Mouse (Mus musculus) MEL (cell line): ENCODE data around the gene Osgin1.

Source experiments
- CTCF ChIP-seq, 3 experiments: IDR thresholded peaks in 2 of 3; conservative IDR thresholded peaks in 1 of 3; 2 replicates each; pipeline ENCODE4 v1.5.1; 2011 to 2012; ENCODE audit warnings: low read length in 3 of 3, low read depth in 2 of 3, mild to moderate bottlenecking in 2 of 3, improper control_type of control experiment in 1 of 3, inconsistent platforms in 1 of 3, mixed read lengths in 1 of 3, moderate library complexity in 1 of 3; ENCODE audit not compliant: control insufficient read depth in 1 of 3, insufficient read depth in 1 of 3, poor library complexity in 1 of 3, severe bottlenecking in 1 of 3
- E2F4 ChIP-seq: IDR thresholded peaks from 2 replicates; pipeline ENCODE4 v1.6.1; 2011; ENCODE audit warnings: low read depth, low read length, improper control_type of control experiment, borderline replicate concordance
- EP300 ChIP-seq, 2 experiments: IDR thresholded peaks; 2 replicates each; pipeline ENCODE4 v1.6.1; 2011; ENCODE audit warnings: improper control_type of control experiment in 2 of 2, low read length in 2 of 2, low read depth in 1 of 2, mild to moderate bottlenecking in 1 of 2
- ETS1 ChIP-seq: IDR thresholded peaks from 2 replicates; pipeline ENCODE4 v1.6.1; 2012; ENCODE audit warnings: low read depth, mild to moderate bottlenecking, inconsistent platforms, low read length, improper control_type of control experiment, moderate library complexity
- GATA1 ChIP-seq: IDR thresholded peaks from 2 replicates; pipeline ENCODE4 v1.6.1; 2011; ENCODE audit warnings: low read depth, low read length, improper control_type of control experiment
- POLR2A ChIP-seq, 2 experiments: IDR thresholded peaks; 2 replicates each; pipeline ENCODE4 v1.6.1; 2011 to 2012; ENCODE audit warnings: low read length in 2 of 2, mild to moderate bottlenecking in 2 of 2, control low read depth in 1 of 2, improper control_type of control experiment in 1 of 2, low read depth in 1 of 2, moderate library complexity in 1 of 2; ENCODE audit not compliant: control insufficient read depth in 1 of 2, insufficient read depth in 1 of 2, poor library complexity in 1 of 2
- RAD21 ChIP-seq: IDR thresholded peaks from 2 replicates; pipeline ENCODE4 v1.6.1; 2011; ENCODE audit warnings: mild to moderate bottlenecking, low read depth, low read length, improper control_type of control experiment
- ZKSCAN1 ChIP-seq: IDR thresholded peaks from 2 replicates; pipeline ENCODE4 v1.6.1; 2012; ENCODE audit warnings: low read depth, mild to moderate bottlenecking, inconsistent platforms, low read length, improper control_type of control experiment, moderate library complexity

DNA sequence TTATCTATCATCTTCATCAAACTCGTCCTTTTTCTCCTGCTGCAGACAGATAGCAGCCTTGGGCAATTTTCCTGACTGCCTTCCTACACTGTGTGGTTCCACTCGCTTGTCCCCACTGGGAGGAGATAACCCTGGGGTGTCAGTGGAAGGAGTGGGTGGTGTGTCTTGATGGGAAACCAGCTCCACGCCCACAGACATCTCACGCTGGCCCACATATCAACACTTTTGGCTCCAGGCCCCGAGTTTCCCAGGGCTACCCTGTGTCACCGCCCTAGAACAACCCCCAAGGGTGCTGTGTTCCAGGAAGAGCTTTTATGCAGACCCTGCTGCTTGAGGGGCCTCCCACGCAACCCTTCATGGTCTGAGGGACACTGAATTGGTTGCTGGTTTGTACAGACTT is 29.8 kb downstream of the Osgin1 start:
- TF ChIP-seq E2F4 = no peak
- TF ChIP-seq GATA1 = no peak
- no peak for TF ChIP-seq CTCF (IDR thresholded peaks at IDR 0.05 in 2 of 3, conservative IDR thresholded peaks at IDR 0.05 in 1 of 3; ENCODE audit: control insufficient read depth in 1 of 3, insufficient read depth in 1 of 3, low read depth in 2 of 3, low read length in 3 of 3, poor library complexity in 1 of 3, severe bottlenecking in 1 of 3)
- no peak for TF ChIP-seq ETS1
- TF ChIP-seq RAD21 = no peak
- TF ChIP-seq EP300 (IDR thresholded peaks at IDR 0.05; ENCODE audit: low read depth in 1 of 2, low read length in 2 of 2) = no peak
- no peak for TF ChIP-seq POLR2A (IDR thresholded peaks at IDR 0.05; ENCODE audit: control insufficient read depth in 1 of 2, insufficient read depth in 1 of 2, low read depth in 1 of 2, low read length in 2 of 2, poor library complexity in 1 of 2)
- no peak for TF ChIP-seq ZKSCAN1
